In genomic region chr6:108784056-108784455, GRCm38 (mm10) we compare ENCODE assay signal across 8 mouse cellular contexts. TPM values are rescaled to one million over a fixed set of nuclear protein-coding genes. Genes with fewer than 3 reads are reported as not detected.
DNase-seq lines count a peak whose midpoint lies in the region; ATAC-seq and TF ChIP-seq lines count a peak whose summit lies in the region.

No protein-coding gene starts in this region.

- ATAC-seq in embryonic facial prominence, embryonic 12.5 days (ENCODE audit: insufficient number of reproducible peaks, insufficient read depth, low FRiP score, low TSS enrichment), result no peak
- no peak for ATAC-seq in midbrain, embryonic 14.5 days (ENCODE audit: low FRiP score, low TSS enrichment)

- peak overlapping the region; percentile 98 for H3K4me3 ChIP-seq in heart, adult 2 months
- peak overlapping the region; percentile 99 for H3K4me3 ChIP-seq in E14TG2a.4 (replicated peaks; ENCODE audit: low read length)
- peak overlapping the region; percentile 100 for H3K4me3 ChIP-seq in embryonic facial prominence, embryonic 12.5 days
- H3K4me3 ChIP-seq in limb, embryonic 10.5 days, result peak overlapping the region; percentile 100
- peak overlapping the region; percentile 100 for H3K4me3 ChIP-seq in midbrain, embryonic 14.5 days (replicated peaks; ENCODE audit: low read depth, low read length)

- no peak for TF ChIP-seq POLR2A in heart, adult 2 months (IDR thresholded peaks at IDR 0.05; ENCODE audit: insufficient read depth, low read depth, low read length)

- H3K27me3 ChIP-seq in heart, adult 2 months (ENCODE audit: control insufficient read depth, insufficient read depth, low read length), result no peaks in the 10 kb centered on the region
- H3K27me3 ChIP-seq in E14TG2a.4 (ENCODE audit: insufficient read depth, low read length), result peaks cover 3% of the 10 kb centered on the region; the same call in 1 of the 2 replicates
- no peaks in the 10 kb centered on the region for H3K27me3 ChIP-seq in embryonic facial prominence, embryonic 12.5 days
- no peaks in the 10 kb centered on the region for H3K27me3 ChIP-seq in limb, embryonic 10.5 days (ENCODE audit: low read depth, poor library complexity, severe bottlenecking)
- no peaks in the 10 kb centered on the region for H3K27me3 ChIP-seq in midbrain, embryonic 14.5 days (ENCODE audit: control insufficient read depth, insufficient read depth, low read length)

- no peak for DNase-seq in heart, adult 2 months
- no peak for DNase-seq in heart, postnatal 10 days
- no peak for DNase-seq in limb, embryonic 10.5 days (ENCODE audit: low spot score)
- DNase-seq in midbrain, embryonic 14.5 days, result no peak
- DNase-seq in left cerebral cortex, postnatal 25 days (ENCODE audit: low spot score in 2 of 2), result no peak
- no peak for DNase-seq in frontal cortex, postnatal 14 days (ENCODE audit: low spot score in 2 of 2)

- H3K36me3 ChIP-seq in heart, adult 2 months (ENCODE audit: control insufficient read depth, insufficient read depth, low read length), result peaks cover 15% of the 10 kb centered on the region
- peaks cover 5% of the 10 kb centered on the region; the same call in 1 of the 2 replicates for H3K36me3 ChIP-seq in E14TG2a.4 (ENCODE audit: insufficient read depth, low read length)
- H3K36me3 ChIP-seq in embryonic facial prominence, embryonic 12.5 days, result no peaks in the 10 kb centered on the region
- H3K36me3 ChIP-seq in limb, embryonic 10.5 days, result peaks cover under 1% of the 10 kb centered on the region; the same call in 1 of the 2 replicates
- H3K36me3 ChIP-seq in midbrain, embryonic 14.5 days (ENCODE audit: control insufficient read depth, insufficient read depth, low read length), result no peaks in the 10 kb centered on the region

- TF ChIP-seq CTCF in heart, adult 2 months (IDR thresholded peaks at IDR 0.05), result no peak
- TF ChIP-seq CTCF in E14TG2a.4 (conservative IDR thresholded peaks at IDR 0.05; ENCODE audit: low read length), result no peak

- no peaks in the 10 kb centered on the region for H3K9me3 ChIP-seq in E14TG2a.4 (ENCODE audit: low read length)
- H3K9me3 ChIP-seq in embryonic facial prominence, embryonic 12.5 days, result no peaks in the 10 kb centered on the region
- no peaks in the 10 kb centered on the region for H3K9me3 ChIP-seq in limb, embryonic 10.5 days (replicated peaks)
- H3K9me3 ChIP-seq in midbrain, embryonic 14.5 days (ENCODE audit: control insufficient read depth, low read length), result no peaks in the 10 kb centered on the region

- peaks cover 11% of the 10 kb centered on the region for H3K79me2 ChIP-seq in heart, adult 2 months (replicated peaks; ENCODE audit: control insufficient read depth, insufficient read depth, low read length)

- peak overlapping the region; percentile 96 for H3K9ac ChIP-seq in heart, adult 2 months (ENCODE audit: low read depth, low read length)
- peak overlapping the region; percentile 98 for H3K9ac ChIP-seq in embryonic facial prominence, embryonic 12.5 days
- peak overlapping the region; percentile 94 for H3K9ac ChIP-seq in midbrain, embryonic 14.5 days (replicated peaks; ENCODE audit: low read length)

- H3K27ac ChIP-seq in heart, adult 2 months, result peak overlapping the region; percentile 82; the same call in 1 of the 2 replicates
- H3K27ac ChIP-seq in embryonic facial prominence, embryonic 12.5 days, result no peak overlapping the region; the same call in 1 of the 2 replicates
- no peak overlapping the region for H3K27ac ChIP-seq in limb, embryonic 10.5 days
- H3K27ac ChIP-seq in midbrain, embryonic 14.5 days (replicated peaks; ENCODE audit: low read depth, low read length), result no peak overlapping the region

- peaks cover 5% of the 10 kb centered on the region for H3K4me1 ChIP-seq in heart, adult 2 months (ENCODE audit: control insufficient read depth, insufficient read depth, low read length)
- H3K4me1 ChIP-seq in E14TG2a.4 (replicated peaks; ENCODE audit: low read depth, low read length), result peaks cover 40% of the 10 kb centered on the region
- peaks cover 16% of the 10 kb centered on the region for H3K4me1 ChIP-seq in embryonic facial prominence, embryonic 12.5 days
- peaks cover 11% of the 10 kb centered on the region for H3K4me1 ChIP-seq in limb, embryonic 10.5 days
- H3K4me1 ChIP-seq in midbrain, embryonic 14.5 days (ENCODE audit: control insufficient read depth, insufficient read depth, low read length), result peaks cover 14% of the 10 kb centered on the region

- no peak for TF ChIP-seq EP300 in heart, adult 2 months (IDR thresholded peaks at IDR 0.05; ENCODE audit: insufficient read depth, low read depth, low read length)

- intact Hi-C loops in heart, adult 2 months (cut with DNase I), result no loop called here
- intact Hi-C loops in heart, postnatal 10 days (cut with DNase I), result loop anchor here (2.0 kb wide), 1 partner anchor 45 kb away; the partner anchor contains the start of gene Edem1
- intact Hi-C loops in left cerebral cortex, postnatal 25 days (cut with DNase I), result no loop called here

- WGBS in heart, adult 2 months, result 15% methylated on average over 11 of the region's 11 CpGs
- WGBS in embryonic facial prominence, embryonic 12.5 days, result 40% methylated on average over 11 of the region's 11 CpGs
- WGBS in limb, embryonic 10.5 days, result 41% methylated on average over 11 of the region's 11 CpGs
- 38% methylated on average over 11 of the region's 11 CpGs for WGBS in midbrain, embryonic 14.5 days

- peak overlapping the region; percentile 76 for H3K4me2 ChIP-seq in embryonic facial prominence, embryonic 12.5 days (replicated peaks)
- H3K4me2 ChIP-seq in midbrain, embryonic 14.5 days (ENCODE audit: low read length), result peak overlapping the region; percentile 83

RNA-seq across cellular contexts. Expression of gene Arl8b, which starts 1.2 kb away (rescaled TPM):
- total RNA-seq in heart, adult 2 months (2021), result 100 to 1,000 TPM in 1 of 2 experiments, 10 to 100 TPM in 1; 93.0 to 101 TPM
- 21.5 and 39.1 TPM in 2 replicates for polyA plus RNA-seq in heart, adult 2 months (2012; rRNA removed)
- total RNA-seq in heart, postnatal 10 days (2021), result 10 to 100 TPM; 83.3 to 90.7 TPM
- 60.9 and 69.5 TPM in 2 replicates for polyA plus RNA-seq in embryonic facial prominence, embryonic 12.5 days (2016; fragmentation: Nextera tagmentation; extraction: Ambion mirVana)
- 55.1 and 64.3 TPM in 2 replicates for polyA plus RNA-seq in limb, embryonic 10.5 days (2016; fragmentation: Nextera tagmentation; extraction: Ambion mirVana)
- polyA plus RNA-seq in midbrain, embryonic 14.5 days (2014; fragmentation: Nextera tagmentation; extraction: Ambion mirVana), result 98.8 and 113 TPM in 2 replicates
- total RNA-seq in left cerebral cortex, postnatal 25 days (2021), result 100 to 1,000 TPM; 208 to 216 TPM

RNA-seq across cellular contexts. Expression of gene Edem1, which starts 44.4 kb away (rescaled TPM):
- 10 to 100 TPM; 10.1 to 13.8 TPM for total RNA-seq in heart, adult 2 months (2021)
- polyA plus RNA-seq in heart, adult 2 months (2012; rRNA removed), result 6.0 and 7.4 TPM in 2 replicates
- 10 to 100 TPM; 15.8 to 22.0 TPM for total RNA-seq in heart, postnatal 10 days (2021)
- 22.2 and 26.0 TPM in 2 replicates for polyA plus RNA-seq in embryonic facial prominence, embryonic 12.5 days (2016; fragmentation: Nextera tagmentation; extraction: Ambion mirVana)
- polyA plus RNA-seq in limb, embryonic 10.5 days (2016; fragmentation: Nextera tagmentation; extraction: Ambion mirVana), result 19.7 and 21.5 TPM in 2 replicates
- polyA plus RNA-seq in midbrain, embryonic 14.5 days (2014; fragmentation: Nextera tagmentation; extraction: Ambion mirVana), result 7.3 and 8.3 TPM in 2 replicates
- 10 to 100 TPM; 13.7 to 22.0 TPM for total RNA-seq in left cerebral cortex, postnatal 25 days (2021)
